8 mouse cellular contexts compared by ENCODE assay signal in the genomic region with DNA sequence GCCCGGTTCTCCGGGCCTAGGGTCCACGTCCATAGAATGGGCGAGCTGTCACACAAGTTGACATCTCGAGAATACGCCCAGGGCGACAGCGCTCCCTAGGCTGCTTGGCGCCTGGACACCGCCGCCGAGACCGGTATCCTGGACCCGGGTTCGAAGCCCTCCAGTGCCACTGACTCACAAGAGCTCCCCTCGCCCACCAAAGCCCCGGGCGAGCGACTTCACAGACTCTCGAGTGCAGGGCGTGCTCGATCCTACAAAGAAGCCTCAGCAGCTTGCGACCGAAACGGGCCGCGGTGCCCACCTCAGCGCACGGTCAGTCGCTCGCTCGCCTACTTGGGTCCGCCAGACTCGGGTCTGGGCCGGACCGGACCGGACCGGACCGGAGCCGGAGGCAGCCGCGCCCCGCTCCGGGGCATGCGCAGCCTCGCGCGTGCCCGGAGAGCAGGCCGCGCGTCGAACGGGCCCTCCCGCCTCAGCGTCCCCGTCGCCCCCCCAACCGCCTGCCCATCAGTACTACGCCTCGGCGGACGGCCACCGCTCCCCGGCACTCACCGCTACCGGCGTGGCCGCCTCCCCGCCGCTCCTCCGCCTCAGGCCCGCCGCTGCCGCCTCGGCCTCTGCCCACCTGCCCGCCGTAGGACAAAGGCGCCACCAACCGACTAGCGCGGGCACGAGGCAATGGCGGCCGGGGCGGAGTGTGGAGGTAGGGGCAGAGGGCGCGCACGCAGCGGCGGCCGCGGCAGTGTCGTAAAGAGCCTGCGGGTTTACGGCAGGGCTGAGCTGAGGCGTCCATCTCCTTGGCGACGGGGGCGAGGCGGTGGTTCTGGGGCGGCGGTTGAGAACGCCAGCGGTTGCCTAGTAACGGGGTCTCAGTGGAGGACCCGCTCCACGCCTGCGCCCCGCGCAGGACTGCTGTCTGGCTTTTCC. TPM values are rescaled to one million over a fixed set of nuclear protein-coding genes. Genes with fewer than 3 reads are reported as not detected.
DNase-seq lines count a peak whose midpoint lies in the region; ATAC-seq and TF ChIP-seq lines count a peak whose summit lies in the region.

Gene Ncoa5, minus strand, starts transcription at position 737 of the 927 bp plus-strand sequence.

- under 1% methylated on average over 88 of the region's 111 CpGs for WGBS in hindbrain, postnatal 0 days

- H3K27ac ChIP-seq in gastrocnemius, adult 2 months, result peak within 1 kb of the TSS; percentile 95
- H3K27ac ChIP-seq in hindbrain, postnatal 0 days, result peak within 1 kb of the TSS; percentile 92
- peak within 1 kb of the TSS; percentile 95 for H3K27ac ChIP-seq in left cerebral cortex, adult 2 months

- peak; percentile 32; the same call in 1 of the 2 replicates for TF ChIP-seq CTCF in gastrocnemius, adult 2 months (IDR thresholded peaks at IDR 0.05)
- no peak; the same call in 1 of the 2 replicates for TF ChIP-seq CTCF in hindbrain, postnatal 0 days (IDR thresholded peaks at IDR 0.05; ENCODE audit: low read depth)
- TF ChIP-seq CTCF in left cerebral cortex, adult 2 months (IDR thresholded peaks at IDR 0.05), result no peak; the same call in none of the 2 replicates

- ATAC-seq in hindbrain, postnatal 0 days, result peak; percentile 98
- peak; percentile 99 for ATAC-seq in megakaryocyte, adult 5-6 weeks (ENCODE audit: poor library complexity, severe bottlenecking)

- DNase-seq in WW6 (ENCODE audit: low read depth, low spot score), result peak; percentile 89
- DNase-seq in cerebellum, postnatal 4 days (ENCODE audit: low spot score in 2 of 2), result peak; percentile 97 to 98
- peak; percentile 99 for DNase-seq in gastrocnemius, adult 2 months
- DNase-seq in hindbrain, postnatal 0 days (ENCODE audit: low spot score), result peak; percentile 99
- DNase-seq in left cerebral cortex, adult 2 months (ENCODE audit: extremely low spot score in 1 of 2, low spot score in 2 of 2), result peak; percentile 99
- DNase-seq in right cerebral cortex, adult 2 months (ENCODE audit: low spot score in 2 of 2), result peak; percentile 97 to 98
- DNase-seq in urinary bladder, postnatal 14 days (ENCODE audit: low spot score), result peak; percentile 98

- peak within 1 kb of the TSS; percentile 73 for H3K4me2 ChIP-seq in hindbrain, postnatal 0 days (ENCODE audit: low read depth, low read length)

- peak within 1 kb of the TSS; percentile 92 for H3K4me3 ChIP-seq in gastrocnemius, adult 2 months
- peak within 1 kb of the TSS; percentile 77 for H3K4me3 ChIP-seq in hindbrain, postnatal 0 days (ENCODE audit: low read length)
- H3K4me3 ChIP-seq in left cerebral cortex, adult 2 months, result peak within 1 kb of the TSS; percentile 82

- H3K36me3 ChIP-seq in hindbrain, postnatal 0 days (ENCODE audit: insufficient read depth, low read length), result no peaks in the 10 kb centered on the region

- H3K9ac ChIP-seq in hindbrain, postnatal 0 days (replicated peaks; ENCODE audit: low read length), result peak within 1 kb of the TSS; percentile 85

- no peaks in the 10 kb centered on the region for H3K27me3 ChIP-seq in hindbrain, postnatal 0 days (ENCODE audit: insufficient read depth, low read length)

- peaks cover 13% of the 10 kb centered on the region; the same call in 1 of the 2 replicates for H3K4me1 ChIP-seq in hindbrain, postnatal 0 days (ENCODE audit: insufficient read depth, low read length)

- H3K9me3 ChIP-seq in hindbrain, postnatal 0 days (ENCODE audit: low read length), result no peaks in the 10 kb centered on the region

- intact Hi-C loops in gastrocnemius, adult 2 months (cut with DNase I), result loop anchor here (5.0 kb wide), 2 partner anchors 72 to 107 kb away; partner anchors contain the start of gene Slc12a5
- intact Hi-C loops in left cerebral cortex, adult 2 months (cut with DNase I), result loop anchor here (5.0 kb wide), 1 partner anchor 122 kb away; the partner anchor contains the start of gene Zfp335

RNA-seq across cellular contexts. Expression of gene Ncoa5, which starts in this region (rescaled TPM):
- total RNA-seq in gastrocnemius, adult 2 months (2021), result 10 to 100 TPM; 13.2 to 14.6 TPM
- total RNA-seq in hindbrain, postnatal 0 days (2014; rRNA removed), result 60.8 and 101 TPM in 2 replicates
- 55.5 and 56.3 TPM in 2 replicates for polyA plus RNA-seq in hindbrain, postnatal 0 days (2015; fragmentation: Nextera tagmentation; extraction: Ambion mirVana)
- 10 to 100 TPM; 55.5 to 57.5 TPM for total RNA-seq in left cerebral cortex, adult 2 months (2021)
- total RNA-seq in megakaryocyte, adult 5-6 weeks (2015), result 9.3 and 9.8 TPM in 2 replicates
- total RNA-seq in megakaryocyte, adult 5-6 weeks (2017), result 15.6 and 26.8 TPM in 2 replicates

Comparison
In these comparisons a context has a peak if more than half of its experiments do, and no peak if none do; other contexts are left out.
1. Peak in every context shown above with its lines: DNase-seq, ATAC-seq, H3K4me3 ChIP-seq and H3K27ac ChIP-seq.